Mouse (Mus musculus): ENCODE measurements at regions not wholly inside any gene's neighbourhood (a gene's known extent, or its start where the extent isn't known, plus 50 kb on each side); places are given as distances from the start of the nearest gene placed in this dataset.
A peak's percentile ranks its signal among the peaks of the same experiment; 100 is the strongest.

GRCm38 (mm10) chr1:111355435-111355834 is 378.1 kb upstream of the Cdh19 start:
- Histone ChIP-seq H3K36me3 (ENCODE audit: insufficient read depth) (no peaks in the 10 kb centered on the region), H3K9me3 (ENCODE audit: low read depth, low read length) (no peaks in the 10 kb centered on the region), H3K4me1 (ENCODE audit: insufficient read depth) (no peaks in the 10 kb centered on the region), H3K4me3 (ENCODE audit: low read depth, low read length) (no peak overlapping the region), H3K4me2 (no peak overlapping the region), H3K27me3 (ENCODE audit: insufficient read depth, low read length) (no peaks in the 10 kb centered on the region), H3K9ac (no peak overlapping the region), H3K27ac (ENCODE audit: low read depth) (no peak overlapping the region)
- no peak for ATAC-seq (ENCODE audit: insufficient read depth)
- WGBS = 94% methylated on average over 1 of the region's 1 CpGs
- no peak for TF ChIP-seq CTCF (IDR thresholded peaks at IDR 0.05; ENCODE audit: low read depth)
- no peak for DNase-seq

GRCm38 (mm10) chr1:111337927-111338326 is 360.5 kb upstream of the Cdh19 start:
- TF ChIP-seq CTCF (IDR thresholded peaks at IDR 0.05; ENCODE audit: low read depth) = no peak
- peak; percentile 94 for ATAC-seq (ENCODE audit: insufficient read depth)
- H3K36me3 ChIP-seq (ENCODE audit: insufficient read depth) = no peaks in the 10 kb centered on the region
- DNase-seq = peak; percentile 69
- no peak overlapping the region for H3K4me3 ChIP-seq (ENCODE audit: low read depth, low read length)
- no peaks in the 10 kb centered on the region for H3K4me1 ChIP-seq (ENCODE audit: insufficient read depth)
- no peaks in the 10 kb centered on the region for H3K27me3 ChIP-seq (ENCODE audit: insufficient read depth, low read length)
- no peak overlapping the region for H3K9ac ChIP-seq
- 9% methylated on average over 2 of the region's 2 CpGs for WGBS
- no peak overlapping the region for H3K27ac ChIP-seq (ENCODE audit: low read depth)
- H3K4me2 ChIP-seq = no peak overlapping the region
- H3K9me3 ChIP-seq (ENCODE audit: low read depth, low read length) = no peaks in the 10 kb centered on the region

- H3K36me3 ChIP-seq (ENCODE audit: insufficient read depth) = no peaks in the 10 kb centered on the region
- WGBS = 90% methylated on average over 11 of the region's 11 CpGs
- no peak overlapping the region for H3K4me2 ChIP-seq
- TF ChIP-seq CTCF (IDR thresholded peaks at IDR 0.05; ENCODE audit: low read depth) = no peak
- DNase-seq (no peak), ATAC-seq (ENCODE audit: insufficient read depth) (no peak)
- no peak overlapping the region for H3K27ac ChIP-seq (ENCODE audit: low read depth)
- H3K27me3 ChIP-seq (ENCODE audit: insufficient read depth, low read length) = no peaks in the 10 kb centered on the region
- no peak overlapping the region for H3K9ac ChIP-seq
- no peak overlapping the region for H3K4me3 ChIP-seq (ENCODE audit: low read depth, low read length)
- no peaks in the 10 kb centered on the region for H3K4me1 ChIP-seq (ENCODE audit: insufficient read depth)
- H3K9me3 ChIP-seq (ENCODE audit: low read depth, low read length) = no peaks in the 10 kb centered on the region
Measured at GRCm38 (mm10) chr1:111302268-111302667, 324.9 kb upstream of the Cdh19 start.

GRCm38 (mm10) chr1:111286385-111286784 is 309.0 kb upstream of the Cdh19 start:
- H3K4me1 ChIP-seq (ENCODE audit: insufficient read depth) = no peaks in the 10 kb centered on the region
- no peaks in the 10 kb centered on the region for H3K27me3 ChIP-seq (ENCODE audit: insufficient read depth, low read length)
- H3K9ac ChIP-seq = no peak overlapping the region
- H3K4me3 ChIP-seq (ENCODE audit: low read depth, low read length) = no peak overlapping the region
- H3K36me3 ChIP-seq (ENCODE audit: insufficient read depth) = no peaks in the 10 kb centered on the region
- TF ChIP-seq CTCF (IDR thresholded peaks at IDR 0.05; ENCODE audit: low read depth) = no peak
- no peak overlapping the region for H3K27ac ChIP-seq (ENCODE audit: low read depth)
- H3K9me3 ChIP-seq (ENCODE audit: low read depth, low read length) = no peaks in the 10 kb centered on the region
- no peak overlapping the region for H3K4me2 ChIP-seq
- ATAC-seq (ENCODE audit: insufficient read depth) (peak; percentile 83), DNase-seq (peak; percentile 86)
- 50% methylated on average over 4 of the region's 4 CpGs for WGBS

- Histone ChIP-seq H3K4me3 (ENCODE audit: low read depth, low read length) (no peak overlapping the region), H3K9me3 (ENCODE audit: low read depth, low read length) (no peaks in the 10 kb centered on the region), H3K9ac (no peak overlapping the region), H3K36me3 (ENCODE audit: insufficient read depth) (no peaks in the 10 kb centered on the region), H3K27me3 (ENCODE audit: insufficient read depth, low read length) (no peaks in the 10 kb centered on the region), H3K27ac (ENCODE audit: low read depth) (no peak overlapping the region), H3K4me1 (ENCODE audit: insufficient read depth) (no peaks in the 10 kb centered on the region), H3K4me2 (no peak overlapping the region)
- 74% methylated on average over 3 of the region's 3 CpGs for WGBS
- no peak for TF ChIP-seq CTCF (IDR thresholded peaks at IDR 0.05; ENCODE audit: low read depth)
- ATAC-seq (ENCODE audit: insufficient read depth) (peak; percentile 62; the same call in 1 of the 2 replicates), DNase-seq (peak; percentile 0)
Measured at GRCm38 (mm10) chr1:111285916-111286315, 308.5 kb upstream of the Cdh19 start.

- TF ChIP-seq CTCF (IDR thresholded peaks at IDR 0.05; ENCODE audit: low read depth) = no peak
- ATAC-seq (ENCODE audit: insufficient read depth) (no peak), DNase-seq (no peak)
- H3K4me3 ChIP-seq (ENCODE audit: low read depth, low read length) = no peak overlapping the region
- no peak overlapping the region for H3K4me2 ChIP-seq
- H3K36me3 ChIP-seq (ENCODE audit: insufficient read depth) = no peaks in the 10 kb centered on the region
- no peaks in the 10 kb centered on the region for H3K4me1 ChIP-seq (ENCODE audit: insufficient read depth)
- no peaks in the 10 kb centered on the region for H3K27me3 ChIP-seq (ENCODE audit: insufficient read depth, low read length)
- no peak overlapping the region for H3K27ac ChIP-seq (ENCODE audit: low read depth)
- no peak overlapping the region for H3K9ac ChIP-seq
- H3K9me3 ChIP-seq (ENCODE audit: low read depth, low read length) = no peaks in the 10 kb centered on the region
Measured at GRCm38 (mm10) chr1:111242814-111243213, 265.4 kb upstream of the Cdh19 start.

- peak; percentile 36 for TF ChIP-seq CTCF (IDR thresholded peaks at IDR 0.05; ENCODE audit: low read depth)
- DNase-seq (peak; percentile 73), ATAC-seq (ENCODE audit: insufficient read depth) (no peak)
- Histone ChIP-seq H3K4me3 (ENCODE audit: low read depth, low read length) (no peak overlapping the region), H3K27me3 (ENCODE audit: insufficient read depth, low read length) (no peaks in the 10 kb centered on the region), H3K4me1 (ENCODE audit: insufficient read depth) (no peaks in the 10 kb centered on the region), H3K9me3 (ENCODE audit: low read depth, low read length) (no peaks in the 10 kb centered on the region), H3K4me2 (no peak overlapping the region), H3K27ac (ENCODE audit: low read depth) (no peak overlapping the region), H3K36me3 (ENCODE audit: insufficient read depth) (no peaks in the 10 kb centered on the region), H3K9ac (no peak overlapping the region)
- 42% methylated on average over 1 of the region's 1 CpGs for WGBS
Measured at GRCm38 (mm10) chr1:111242344-111242743, 265.0 kb upstream of the Cdh19 start.

Data from lung, embryonic 14.5 days (tissue).